Mouse (Mus musculus) brain, embryonic 14.5 days (tissue): Measurements from ENCODE around the gene Nfkb1.

ENCODE experiments used
- CTCF ChIP-seq: fragments of 200-500 bp; IDR thresholded peaks from 2 replicates; pipeline ENCODE4 v1.5.1; 2012; ENCODE audit warnings: inconsistent platforms, mild to moderate bottlenecking, moderate library complexity, borderline replicate concordance; ENCODE audit not compliant: insufficient read depth, insufficient read length; ENCODE audit errors: extremely low read depth
- POLR2A ChIP-seq: fragments of 200-500 bp; IDR thresholded peaks from 2 replicates; pipeline ENCODE4 v1.6.1; 2012; ENCODE audit warnings: mild to moderate bottlenecking, inconsistent platforms, borderline replicate concordance; ENCODE audit not compliant: poor library complexity, insufficient read depth, insufficient read length, severe bottlenecking; ENCODE audit errors: extremely low read depth

GRCm38 (mm10) chr3:135636454-135636853 is 54.9 kb downstream of the Nfkb1 start:
- no peak for TF ChIP-seq POLR2A
- TF ChIP-seq CTCF: no peak
